Mouse (Mus musculus): ENCODE measurements around the gene Atp8a2.
"Not testable (repeated sequence)": the region's sequence is repeated elsewhere in the genome, so short reads cannot be mapped to it uniquely, and the experiment has no call there.

Gene Atp8a2

DNA sequence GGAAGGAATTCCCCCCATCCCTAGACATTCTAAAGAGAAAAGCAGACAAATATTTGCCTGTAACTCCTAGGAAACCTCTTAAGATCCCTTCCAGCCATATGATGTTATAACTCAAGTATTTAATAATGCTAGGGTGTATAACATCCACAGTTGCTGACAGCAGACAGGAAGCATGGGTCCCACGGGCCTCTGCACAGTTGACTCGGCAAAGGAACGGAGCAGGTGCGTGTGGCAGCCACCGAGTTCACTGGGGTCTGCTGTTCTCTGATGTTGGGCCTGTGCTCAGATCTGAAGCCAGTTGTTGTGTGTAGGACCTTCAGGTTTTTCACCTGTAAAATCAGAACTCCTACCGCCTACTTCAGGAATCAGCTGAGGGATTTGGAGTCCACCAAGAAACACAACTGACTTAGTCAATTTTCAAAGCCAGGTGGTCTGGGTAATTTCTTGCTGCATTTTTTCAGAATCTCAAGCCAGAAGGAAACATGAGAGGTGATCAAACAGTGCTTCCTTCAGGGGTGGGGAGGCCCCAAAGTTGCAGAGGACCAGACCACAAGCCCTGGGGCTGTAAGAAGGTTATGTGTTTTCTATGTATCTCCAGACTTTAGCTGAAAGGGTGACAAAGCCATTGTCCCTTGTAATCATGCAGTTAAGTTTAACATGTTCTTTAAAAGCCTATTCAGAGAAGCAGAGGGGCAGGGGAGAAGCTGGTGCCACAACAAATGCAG, 338.3 kb downstream of the Atp8a2 start:
- DNase-seq (ENCODE audit: low read depth in 2 of 2, low spot score in 2 of 2): no peak

DNA sequence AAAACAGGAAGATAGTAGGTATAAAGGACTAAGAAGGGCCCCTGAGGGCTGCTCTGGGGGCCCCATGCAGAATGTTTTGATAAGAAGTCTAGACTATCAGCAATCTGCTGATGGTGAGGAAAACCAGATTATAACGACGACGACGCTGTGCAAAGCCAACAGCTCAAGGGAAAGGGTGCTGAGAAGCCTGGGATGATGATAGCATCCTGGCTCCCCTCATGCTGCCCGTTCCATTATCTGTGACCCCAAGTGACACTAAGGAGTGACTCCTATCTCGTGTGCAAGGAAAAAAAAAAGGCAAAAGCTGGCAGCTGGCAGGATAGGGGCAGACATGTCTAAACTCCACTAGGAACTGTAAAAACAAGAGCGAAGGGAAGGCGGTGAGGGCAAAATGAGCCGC, 343.8 kb downstream of the Atp8a2 start:
- DNase-seq (ENCODE audit: low read depth in 2 of 2, low spot score in 2 of 2): no peak

DNA sequence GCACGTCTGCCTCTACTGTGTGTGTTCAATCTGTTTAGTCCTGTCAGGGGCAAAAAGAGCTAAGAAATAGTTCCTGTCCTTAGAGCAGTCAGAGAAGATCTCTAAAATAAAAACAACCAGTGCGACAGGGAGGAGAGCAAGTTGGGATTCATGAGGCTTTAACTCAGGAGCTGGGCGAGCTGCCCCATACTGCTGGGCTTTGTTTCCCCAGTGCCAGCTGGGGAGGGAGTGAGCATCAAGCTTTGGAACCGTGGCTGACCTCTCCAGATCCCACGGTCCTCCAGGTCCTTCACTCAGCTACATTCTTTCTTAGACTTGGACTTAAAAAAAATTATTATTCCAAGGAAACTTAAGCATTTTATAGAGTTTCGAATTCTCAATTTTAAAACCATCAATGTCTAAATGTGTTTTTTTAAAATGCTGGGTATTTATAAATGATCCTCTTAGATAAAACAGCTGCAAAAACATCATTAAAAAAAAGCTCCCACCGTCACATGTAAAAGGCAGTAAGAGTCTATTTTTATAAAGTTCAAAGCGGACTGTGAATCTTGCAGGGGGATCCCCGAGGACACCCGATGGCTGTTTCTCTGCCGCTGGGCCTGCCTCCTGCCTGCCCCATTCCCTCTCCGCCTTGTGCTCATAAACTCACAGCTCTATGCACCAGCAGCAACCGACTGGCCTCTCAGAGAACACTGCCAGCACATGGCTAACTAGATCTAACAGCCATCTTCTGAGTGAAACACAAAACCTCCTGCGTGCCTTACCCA, 350.2 kb downstream of the Atp8a2 start:
- no peak for DNase-seq (ENCODE audit: low read depth in 2 of 2, low spot score in 2 of 2)

GRCm38 (mm10) chr14:59843264-59843942, 353.6 kb downstream of the Atp8a2 start:
- DNase-seq (ENCODE audit: low read depth in 2 of 2, low spot score in 2 of 2): no peak

DNA sequence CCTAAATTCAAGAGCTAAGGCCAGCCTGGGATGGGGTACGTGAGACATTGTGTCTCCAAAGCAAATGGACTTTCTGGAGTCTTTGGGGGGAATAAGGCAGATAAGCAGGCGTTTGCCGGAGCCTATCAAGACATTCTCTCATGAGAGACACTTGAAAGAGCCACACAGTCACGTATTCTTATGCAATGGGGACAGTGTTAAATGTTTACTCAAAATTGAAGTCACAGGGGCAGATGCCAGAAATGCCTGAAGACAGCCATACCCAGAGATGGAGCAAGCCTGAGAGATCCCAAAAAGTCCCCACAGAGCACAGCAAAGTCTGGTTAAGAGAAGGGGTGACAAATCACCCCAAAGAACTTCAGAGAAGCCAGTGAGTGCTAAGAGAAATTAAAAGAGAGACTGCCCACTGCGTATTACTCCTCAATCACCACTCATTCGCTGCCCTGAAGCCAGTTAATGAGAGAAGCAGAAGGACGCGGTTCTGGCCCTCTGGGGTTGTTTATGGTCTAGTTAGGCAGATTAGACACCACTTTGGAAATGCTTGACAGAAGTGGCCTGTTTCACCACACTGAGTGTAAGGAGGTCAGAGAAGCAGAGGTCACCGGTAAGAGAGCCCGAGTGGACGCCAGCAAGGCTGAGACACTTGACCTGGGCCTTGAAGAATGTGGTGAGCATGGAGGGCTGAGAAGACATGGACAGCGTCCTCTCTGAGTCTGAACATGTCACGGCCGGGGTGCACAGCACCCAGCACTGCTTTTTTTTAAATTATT, 356.8 kb downstream of the Atp8a2 start:
- no peak for DNase-seq (ENCODE audit: low read depth in 2 of 2, low spot score in 2 of 2)

- not testable (repeated sequence) for DNase-seq (ENCODE audit: low read depth in 2 of 2, low spot score in 2 of 2)
These were observed 358.3 kb downstream of the Atp8a2 start for GRCm38 (mm10) chr14:59838446-59839259.

DNA sequence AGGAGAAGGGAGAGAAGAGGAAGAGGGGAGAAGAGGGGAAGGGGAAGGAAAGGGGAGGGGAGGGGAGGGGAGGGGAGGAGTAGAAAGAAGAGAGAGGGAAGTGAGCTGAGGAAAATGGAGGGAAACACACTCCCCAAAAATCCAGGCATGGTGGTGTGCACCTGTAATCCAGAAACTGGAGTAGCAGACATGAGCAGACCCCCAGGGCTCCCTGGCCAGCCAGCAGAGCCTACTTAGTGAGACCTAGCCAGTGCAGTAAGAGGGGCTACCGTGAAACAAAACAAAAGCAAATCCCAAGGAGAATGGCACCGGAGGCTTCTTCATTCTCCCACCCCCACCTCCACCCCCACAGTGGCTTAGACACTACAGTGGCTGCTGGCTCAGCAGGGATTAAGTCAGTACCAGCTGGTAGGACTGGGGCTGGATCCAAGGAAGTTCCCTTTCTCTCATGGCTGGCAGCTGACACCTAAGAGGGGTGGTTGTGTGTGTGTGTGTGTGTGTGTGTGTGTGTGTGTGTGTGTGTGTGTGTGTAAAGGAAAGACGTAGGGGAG, 359.2 kb downstream of the Atp8a2 start:
- not testable (repeated sequence) for DNase-seq (ENCODE audit: low read depth in 2 of 2, low spot score in 2 of 2)

DNA sequence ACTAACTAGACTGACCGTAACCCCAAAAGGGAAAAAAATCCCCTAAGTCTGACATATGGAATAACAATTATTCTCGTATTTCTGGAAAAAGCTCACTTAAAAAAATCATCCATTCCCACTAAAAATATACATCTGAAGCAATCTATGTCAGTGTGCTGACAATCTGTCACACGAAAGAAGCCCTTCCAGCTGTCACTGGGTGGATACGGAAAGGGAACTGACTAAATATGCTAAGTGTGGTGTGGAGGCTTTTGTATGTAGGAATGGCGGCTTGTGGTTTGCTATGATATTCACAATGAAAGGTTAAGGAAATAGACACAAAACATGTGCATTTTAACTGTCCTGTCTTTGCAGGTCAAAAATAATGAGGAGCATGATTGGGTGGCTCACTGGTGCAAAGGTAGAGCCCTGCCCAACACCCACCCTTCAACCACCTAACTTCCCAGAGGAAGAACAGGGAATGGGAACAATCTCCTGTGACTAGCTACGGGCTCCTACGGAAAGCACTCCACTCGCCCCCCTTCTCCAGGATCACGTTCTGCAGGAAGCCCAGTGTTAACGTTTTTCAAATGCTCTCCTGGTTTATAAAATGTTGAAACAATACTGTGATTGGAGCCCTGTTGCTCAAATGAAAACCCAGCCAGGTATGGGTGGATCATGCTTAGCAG, 360.0 kb downstream of the Atp8a2 start:
- DNase-seq (ENCODE audit: low read depth in 2 of 2, low spot score in 2 of 2): no peak

- no peak for DNase-seq (ENCODE audit: low read depth in 2 of 2, low spot score in 2 of 2)
These were observed 367.4 kb downstream of the Atp8a2 start for GRCm38 (mm10) chr14:59829580-59829979.

GRCm38 (mm10) chr14:59827409-59827808, 369.6 kb downstream of the Atp8a2 start:
- DNase-seq (ENCODE audit: low read depth in 2 of 2, low spot score in 2 of 2): no peak

- no peak for DNase-seq (ENCODE audit: low read depth in 2 of 2, low spot score in 2 of 2)
These were observed 376.9 kb downstream of the Atp8a2 start for GRCm38 (mm10) chr14:59820115-59820419.

DNA sequence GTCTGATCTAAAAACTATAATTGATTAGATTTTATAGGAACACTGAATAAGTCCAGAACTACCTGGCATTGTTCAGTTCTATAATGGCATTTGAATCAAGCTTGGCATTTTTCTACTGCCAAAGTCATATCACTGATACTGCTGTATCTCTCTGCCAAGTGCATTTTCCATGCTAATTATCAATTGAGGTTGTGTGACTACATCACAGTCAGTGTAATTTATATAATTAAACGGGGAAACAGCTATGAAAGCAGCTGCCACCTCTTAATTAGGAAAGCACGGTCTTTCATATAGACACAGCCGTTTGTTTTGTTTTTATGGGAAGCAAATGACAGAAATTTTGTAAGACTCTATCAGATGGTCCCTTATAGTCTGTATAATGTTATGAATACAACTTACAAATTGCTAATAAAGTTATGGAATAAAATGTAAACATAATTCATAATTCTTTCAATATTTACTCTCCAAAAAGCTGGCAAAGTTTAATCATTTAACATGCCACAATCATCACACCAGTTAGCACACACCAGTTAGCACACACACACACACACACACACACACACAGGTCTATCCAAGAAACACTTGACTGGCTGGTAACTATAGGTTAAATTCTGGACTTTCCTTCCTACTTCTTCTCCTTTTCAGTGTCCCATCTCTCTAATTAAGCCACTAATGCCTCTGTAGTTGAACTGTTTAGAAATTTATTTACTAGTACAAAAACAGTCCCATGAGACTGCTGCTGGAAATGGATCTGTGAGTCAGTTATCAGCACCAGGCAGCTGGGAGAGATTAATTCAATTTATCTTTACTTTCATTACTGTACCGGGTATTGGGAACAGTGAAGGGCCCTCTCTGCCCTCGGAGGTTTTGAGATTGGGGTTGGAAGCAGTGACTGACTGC, 377.5 kb downstream of the Atp8a2 start:
- no peak for DNase-seq (ENCODE audit: low read depth in 2 of 2, low spot score in 2 of 2)

DNA sequence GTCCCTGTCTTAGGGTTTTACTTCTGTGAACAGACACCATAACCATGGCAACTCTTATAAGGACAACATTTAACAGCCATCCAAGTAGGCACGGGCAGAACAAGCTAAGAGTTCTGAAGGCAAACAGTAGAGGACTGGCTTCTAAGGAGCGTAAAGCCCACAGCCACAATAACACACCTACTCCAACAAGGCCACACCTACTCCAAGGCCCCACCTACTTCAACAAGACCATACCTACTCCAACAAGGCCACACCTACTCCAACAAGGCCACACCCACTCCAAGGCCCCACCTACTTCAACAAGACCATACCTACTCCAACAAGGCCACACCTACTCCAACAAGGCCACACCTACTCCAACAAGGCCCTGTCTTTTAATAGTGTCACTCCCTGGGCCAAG, 386.7 kb downstream of the Atp8a2 start:
- DNase-seq (ENCODE audit: low read depth in 2 of 2, low spot score in 2 of 2): not testable (repeated sequence)

- DNase-seq (ENCODE audit: low read depth in 2 of 2, low spot score in 2 of 2): no peak
These were observed 387.2 kb downstream of the Atp8a2 start for GRCm38 (mm10) chr14:59809790-59810189.

DNA sequence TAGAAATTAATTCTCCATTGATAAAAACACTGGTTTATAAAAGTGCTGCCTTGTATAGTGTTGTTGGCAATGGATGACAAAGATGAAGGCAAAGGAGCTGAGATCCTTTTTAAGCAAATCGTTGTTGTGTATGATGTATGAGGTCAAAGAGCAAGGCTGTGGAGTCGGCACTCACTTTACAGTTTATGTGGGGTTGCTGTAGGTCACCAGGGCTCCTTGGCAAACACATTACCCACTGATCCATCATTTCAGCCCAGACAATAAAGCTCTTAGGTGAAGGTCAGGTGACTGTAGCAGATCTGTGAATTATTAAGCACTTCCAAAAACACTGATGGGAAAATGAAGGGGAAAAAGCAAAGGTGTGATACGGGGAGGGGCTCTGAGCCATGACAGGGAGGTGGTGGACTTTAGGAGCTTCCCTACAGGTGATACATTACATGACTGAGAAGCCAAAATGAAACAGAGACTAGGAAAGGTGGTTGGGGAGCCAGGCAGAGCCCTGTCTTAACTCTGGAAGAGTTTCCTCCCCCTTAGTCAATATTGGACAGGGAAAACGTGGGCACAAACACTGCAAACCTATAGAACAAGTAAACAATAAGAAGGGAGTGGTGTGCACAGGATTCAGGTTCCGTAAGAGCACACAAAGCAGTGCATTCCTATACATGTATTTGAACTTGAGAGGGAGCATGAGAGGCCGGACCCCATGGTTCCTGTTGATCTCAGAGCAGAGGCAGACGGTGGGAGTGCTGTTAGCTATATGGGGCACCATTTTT, 389.3 kb downstream of the Atp8a2 start:
- no peak for DNase-seq (ENCODE audit: low read depth in 2 of 2, low spot score in 2 of 2)

DNA sequence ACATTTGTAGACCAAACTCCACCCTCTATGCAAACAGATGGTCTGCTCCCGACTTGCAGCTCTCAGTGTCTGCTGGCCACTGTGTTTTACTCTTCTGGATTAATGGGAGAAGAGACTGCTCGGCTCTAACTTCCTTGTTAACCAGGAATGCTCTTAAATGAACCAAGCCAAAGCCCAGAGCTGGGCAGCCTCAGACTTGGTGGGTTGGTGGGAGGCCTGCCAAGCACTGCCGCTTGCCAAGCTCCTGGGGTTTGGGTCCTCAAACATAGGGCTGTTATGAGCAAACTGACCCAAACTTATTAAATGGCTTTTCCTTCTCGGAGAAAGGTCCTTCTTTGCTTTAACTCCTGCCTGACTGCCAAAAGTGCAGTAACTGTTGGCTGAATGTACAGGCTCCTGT, 390.1 kb downstream of the Atp8a2 start:
- no peak for DNase-seq (ENCODE audit: low read depth in 2 of 2, low spot score in 2 of 2)

DNA sequence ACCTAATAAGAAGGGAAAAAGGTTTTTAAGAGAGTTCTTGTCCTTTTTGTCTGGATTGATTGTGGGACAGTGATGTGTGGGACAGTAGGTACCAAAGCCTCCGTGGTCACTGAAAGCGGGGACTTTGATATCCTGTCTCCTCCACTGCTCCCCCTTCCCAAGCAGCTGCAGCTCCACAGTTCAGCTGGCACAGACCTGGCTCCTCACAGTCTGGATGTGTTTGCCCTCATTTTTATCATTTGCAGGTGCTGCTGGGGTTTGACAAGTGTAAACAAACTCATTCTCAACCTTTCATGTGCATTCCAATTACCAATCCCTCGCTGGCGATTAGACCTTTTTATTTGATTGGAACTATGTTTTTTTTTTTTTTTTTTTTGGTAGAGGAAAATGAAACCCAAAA, 390.8 kb downstream of the Atp8a2 start:
- DNase-seq (ENCODE audit: low read depth in 2 of 2, low spot score in 2 of 2): no peak

DNA sequence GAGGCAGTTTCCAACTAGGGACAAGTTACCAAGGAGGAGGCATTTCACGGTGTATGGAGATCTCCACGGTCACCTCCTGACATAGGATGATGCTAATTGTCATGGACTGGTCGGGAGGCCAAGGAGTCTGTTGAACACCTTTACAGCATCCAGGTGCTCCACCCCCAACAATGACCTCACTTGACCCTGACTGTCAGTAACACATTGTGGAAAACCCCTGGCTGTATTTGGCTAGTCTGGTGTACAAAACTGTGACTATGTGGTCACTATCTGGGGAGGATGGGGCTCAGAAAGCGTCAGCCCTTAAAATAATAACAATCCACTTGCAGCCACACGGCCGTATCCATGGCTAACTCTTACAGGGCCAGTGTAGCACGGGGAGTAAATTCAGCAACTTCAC, 391.3 kb downstream of the Atp8a2 start:
- no peak for DNase-seq (ENCODE audit: low read depth in 2 of 2, low spot score in 2 of 2)
